Mouse (Mus musculus): ENCODE measurements around the gene Syde2.

The Syde2 gene

GRCm38 (mm10) chr3:145987268-145987969 lies at the start of gene Syde2:
TSS of gene Syde2 (plus strand) at chr3:145987870.
- peak; percentile 79 for DNase-seq (ENCODE audit: extremely low read depth, insufficient read length, low spot score)

GRCm38 (mm10) chr3:145938405-145939349 lies 49.0 kb upstream of the Syde2 start:
- no peak for DNase-seq (ENCODE audit: extremely low read depth, insufficient read length, low spot score)

- DNase-seq (ENCODE audit: extremely low read depth, insufficient read length, low spot score), result no peak
These were observed 48.3 kb upstream of the Syde2 start for GRCm38 (mm10) chr3:145939402-145939801.

GRCm38 (mm10) chr3:145939971-145940370 lies 47.7 kb upstream of the Syde2 start:
- DNase-seq (ENCODE audit: extremely low read depth, insufficient read length, low spot score), result no peak

GRCm38 (mm10) chr3:145941971-145942370 lies 45.7 kb upstream of the Syde2 start:
- DNase-seq (ENCODE audit: extremely low read depth, insufficient read length, low spot score), result peak; percentile 34

DNA sequence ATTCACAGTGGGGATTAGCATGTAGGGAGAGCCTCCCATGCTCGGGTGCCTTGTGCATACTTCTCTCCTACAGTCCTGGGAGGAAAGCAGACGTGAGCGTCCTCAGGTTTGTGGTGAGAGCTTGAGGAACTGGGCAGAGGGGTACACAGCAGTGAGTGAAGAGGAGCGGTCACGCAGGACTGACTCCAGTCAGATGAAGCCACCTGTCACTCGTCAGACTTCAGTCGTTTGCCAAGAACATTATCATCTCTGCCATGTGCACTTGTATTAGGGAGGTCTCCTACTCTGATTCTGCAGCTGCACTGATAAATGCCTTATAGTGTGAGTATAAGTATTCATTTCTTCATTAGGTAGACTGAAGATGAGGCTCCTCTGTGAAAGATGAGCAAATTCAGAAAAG lies 43.3 kb upstream of the Syde2 start:
- DNase-seq (ENCODE audit: extremely low read depth, insufficient read length, low spot score), result no peak

- no peak for DNase-seq (ENCODE audit: extremely low read depth, insufficient read length, low spot score)
These were observed 41.8 kb upstream of the Syde2 start for GRCm38 (mm10) chr3:145945904-145946303.

DNA sequence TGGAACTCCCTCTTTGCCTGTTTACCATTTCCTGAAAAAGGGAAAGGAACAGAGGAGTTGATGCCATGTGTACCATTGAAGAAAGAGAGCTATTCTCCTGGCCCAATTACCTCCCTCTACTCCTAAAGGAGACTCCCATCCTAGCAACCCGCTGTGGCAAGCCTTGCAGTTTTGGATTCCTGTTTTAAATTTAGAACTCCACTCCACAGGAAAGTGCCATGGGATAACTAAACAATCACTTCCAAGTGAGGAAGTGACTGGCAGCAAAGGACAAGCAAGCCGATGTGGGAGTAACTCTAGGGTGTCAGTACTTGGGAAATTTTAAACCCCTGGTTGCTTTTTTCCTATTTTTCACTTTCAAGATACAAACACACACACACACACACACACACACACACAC lies 41.0 kb upstream of the Syde2 start:
- no peak for DNase-seq (ENCODE audit: extremely low read depth, insufficient read length, low spot score)

DNA sequence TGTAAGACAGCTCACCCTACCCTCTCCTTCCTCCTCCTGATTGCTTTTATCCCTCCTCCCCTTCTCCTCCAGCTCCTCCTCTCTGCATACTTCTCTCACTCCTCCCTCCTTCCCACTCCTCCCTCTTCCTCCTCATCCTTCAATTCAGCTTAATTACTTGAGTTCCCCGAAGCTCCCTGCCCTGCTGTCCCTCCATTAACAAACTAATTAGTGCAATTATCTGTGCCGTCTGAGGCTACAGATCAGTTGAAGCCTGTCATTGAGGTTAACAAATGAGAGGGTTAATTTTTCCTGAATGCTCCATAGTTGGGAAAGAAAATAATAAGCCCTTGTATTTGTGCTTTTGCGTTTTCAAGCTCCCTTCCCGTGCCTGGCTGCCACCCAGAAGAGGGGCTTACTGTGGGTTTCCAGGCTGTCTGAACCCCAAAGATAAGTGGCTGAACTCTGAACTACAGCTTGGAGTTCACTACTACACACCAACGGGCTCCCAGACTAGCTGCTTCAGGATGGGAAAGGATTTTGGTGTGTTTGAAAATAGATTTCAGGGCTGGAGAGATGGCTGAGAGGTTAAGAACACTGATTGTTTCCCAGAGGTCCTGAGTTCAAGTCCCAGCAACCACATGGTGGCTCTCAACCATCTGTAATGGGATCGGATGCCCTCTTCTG lies 40.0 kb upstream of the Syde2 start:
- no peak for DNase-seq (ENCODE audit: extremely low read depth, insufficient read length, low spot score)

DNA sequence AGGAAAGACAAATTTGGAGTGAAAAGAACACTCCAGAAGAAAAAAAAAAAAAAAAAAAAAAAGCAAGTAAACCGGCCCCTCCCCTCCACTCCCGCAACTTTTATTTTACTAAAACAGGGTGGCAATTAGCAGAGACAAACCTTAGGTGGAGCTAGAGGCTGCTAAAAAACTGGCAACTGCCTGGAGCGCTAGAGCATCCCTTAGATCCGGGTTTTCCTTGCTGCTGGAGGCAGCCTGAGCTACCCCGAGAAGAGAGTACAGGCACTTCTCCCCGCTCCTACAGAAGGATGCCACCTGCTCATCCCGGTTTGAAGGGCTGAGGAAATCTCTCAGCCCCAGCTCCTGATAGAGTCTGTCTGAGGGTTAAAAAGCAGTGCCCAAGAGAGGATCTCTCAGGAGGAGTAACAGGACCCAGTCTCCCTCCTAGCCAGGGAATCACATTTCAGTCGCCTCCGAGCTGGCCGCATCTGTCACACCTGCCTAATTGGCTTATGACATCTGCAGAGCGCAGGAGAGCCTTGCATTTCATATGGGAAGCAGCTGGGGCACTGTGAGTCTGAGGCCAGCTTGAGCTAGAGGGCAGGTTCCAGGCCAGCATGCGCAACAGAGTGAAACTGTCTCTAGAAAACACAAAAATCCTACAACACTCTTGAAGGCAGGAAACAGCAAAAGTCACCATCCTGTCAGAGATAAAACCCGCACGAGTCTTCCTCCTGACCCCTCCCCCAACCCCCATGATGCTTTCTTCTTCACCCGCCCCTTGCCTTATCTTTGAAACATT lies 37.4 kb upstream of the Syde2 start:
- DNase-seq (ENCODE audit: extremely low read depth, insufficient read length, low spot score), result peak; percentile 20

DNA sequence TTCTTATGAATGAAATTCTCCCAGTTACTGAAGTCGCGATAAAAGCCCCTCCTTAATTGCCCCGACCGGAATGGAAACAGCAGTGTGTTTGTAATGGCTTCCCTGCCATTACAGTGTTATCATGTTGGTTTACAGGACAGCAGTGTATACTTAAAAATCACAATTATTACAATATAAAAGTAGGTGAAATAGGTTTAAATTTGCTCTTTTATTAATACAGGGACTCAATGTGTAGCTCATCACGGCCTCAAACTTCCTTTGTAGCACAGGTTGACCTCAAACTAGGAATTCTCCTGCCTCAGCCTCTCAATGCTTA lies 36.9 kb upstream of the Syde2 start:
- no peak for DNase-seq (ENCODE audit: extremely low read depth, insufficient read length, low spot score)

DNA sequence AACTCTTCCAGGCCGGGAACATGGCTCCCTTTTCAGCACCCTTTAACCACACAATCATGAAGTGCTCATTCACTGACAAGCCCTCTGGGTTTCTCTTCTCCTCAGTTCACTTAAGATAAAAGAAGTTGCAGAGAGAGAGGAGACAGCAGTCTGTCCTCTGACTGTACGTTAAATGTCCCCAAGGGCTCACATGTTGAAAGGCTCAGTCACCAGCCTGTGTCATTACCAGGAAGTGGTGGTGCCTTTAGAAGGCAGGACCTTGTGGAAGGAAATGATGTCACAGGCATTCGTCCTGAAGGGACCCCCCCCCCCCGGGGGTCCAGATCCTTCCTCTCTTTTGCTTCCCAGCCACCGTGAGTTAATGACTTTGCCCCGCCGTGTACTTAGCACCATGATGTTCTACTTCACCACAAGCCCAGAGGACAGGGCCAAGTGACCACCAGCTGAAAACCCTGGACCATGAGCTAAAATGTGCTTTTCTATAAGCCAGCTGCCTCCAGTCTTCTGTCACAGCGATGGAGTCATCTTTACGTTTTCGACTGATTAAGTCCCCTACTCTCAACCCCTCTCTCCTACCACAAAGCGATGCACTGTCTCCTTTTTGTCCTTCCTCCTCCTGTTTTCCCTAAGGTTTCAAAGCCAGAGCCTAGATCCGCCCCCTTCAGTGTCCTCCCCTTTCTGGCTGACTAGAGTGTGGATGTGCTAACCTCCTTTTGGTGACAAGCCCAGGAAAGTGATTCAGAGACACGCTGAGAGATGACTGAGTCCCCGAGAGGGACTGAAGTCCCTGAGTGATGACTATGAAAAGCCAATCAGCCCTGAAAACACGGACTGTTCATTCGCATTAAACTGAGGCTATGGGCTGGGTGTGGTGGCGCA lies 36.1 kb upstream of the Syde2 start:
- peak; percentile 75 for DNase-seq (ENCODE audit: extremely low read depth, insufficient read length, low spot score)

- DNase-seq (ENCODE audit: extremely low read depth, insufficient read length, low spot score), result no peak
These were observed 34.7 kb upstream of the Syde2 start for GRCm38 (mm10) chr3:145952945-145953344.

DNA sequence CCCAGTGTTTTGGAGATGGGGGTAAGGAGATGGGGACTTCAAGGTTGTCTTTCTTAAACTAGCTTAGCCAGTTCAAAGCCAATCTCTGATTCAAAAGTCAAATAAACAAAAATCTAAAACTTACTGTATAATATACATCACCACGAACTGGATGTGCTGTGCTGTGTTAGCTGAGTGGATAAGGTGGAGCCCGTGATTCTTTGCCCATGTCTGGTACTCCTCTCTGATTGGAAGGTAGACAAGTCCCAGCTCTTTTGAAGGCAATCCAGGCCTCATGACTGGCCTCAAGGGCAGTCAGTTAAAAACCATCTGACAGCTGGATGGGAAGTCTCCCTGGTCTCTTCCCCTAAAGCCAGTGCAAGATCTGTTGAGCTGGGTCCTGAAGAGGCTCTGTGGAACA lies 34.3 kb upstream of the Syde2 start:
- DNase-seq (ENCODE audit: extremely low read depth, insufficient read length, low spot score), result no peak

DNA sequence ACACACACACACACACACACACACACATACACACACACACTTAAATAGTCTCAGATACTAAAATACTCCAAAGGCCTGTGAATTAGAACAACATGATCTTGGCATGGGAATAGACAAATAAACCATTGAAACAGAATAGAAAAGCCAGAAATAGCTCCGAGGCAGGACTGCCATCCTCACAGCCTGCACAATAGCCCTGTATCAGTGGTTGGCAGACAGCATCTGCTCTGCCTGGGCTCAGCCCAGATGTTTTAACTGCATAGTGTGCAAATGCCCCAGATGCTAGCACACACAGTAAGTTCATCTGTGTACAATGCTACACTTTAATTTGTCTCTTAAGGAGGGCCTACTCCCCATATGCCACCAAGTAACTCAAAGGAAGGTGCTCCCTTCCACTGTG lies 27.8 kb upstream of the Syde2 start:
- DNase-seq (ENCODE audit: extremely low read depth, insufficient read length, low spot score), result no peak

- DNase-seq (ENCODE audit: extremely low read depth, insufficient read length, low spot score), result no peak
These were observed 25.3 kb upstream of the Syde2 start for GRCm38 (mm10) chr3:145962411-145962810.

- no peak for DNase-seq (ENCODE audit: extremely low read depth, insufficient read length, low spot score)
These were observed 24.3 kb upstream of the Syde2 start for GRCm38 (mm10) chr3:145963101-145964017.

DNA sequence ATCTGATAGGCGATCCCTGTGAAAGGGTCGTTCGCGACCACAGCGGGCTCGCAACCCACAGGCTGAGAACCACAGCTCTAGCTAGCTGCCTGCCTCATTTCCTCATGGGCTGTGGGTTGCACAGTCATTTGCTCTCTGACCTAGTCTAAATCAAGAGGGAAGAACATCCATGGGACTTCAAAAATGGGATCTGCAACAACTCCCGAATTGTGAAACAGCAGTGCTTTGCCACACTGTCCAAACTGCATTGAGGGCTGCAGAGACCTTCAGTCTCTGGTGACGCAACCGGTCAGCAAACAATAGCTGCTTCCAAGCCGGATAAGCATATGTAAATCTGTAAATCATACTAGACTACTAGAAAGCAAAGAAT lies 23.7 kb upstream of the Syde2 start:
- no peak for DNase-seq (ENCODE audit: extremely low read depth, insufficient read length, low spot score)

DNA sequence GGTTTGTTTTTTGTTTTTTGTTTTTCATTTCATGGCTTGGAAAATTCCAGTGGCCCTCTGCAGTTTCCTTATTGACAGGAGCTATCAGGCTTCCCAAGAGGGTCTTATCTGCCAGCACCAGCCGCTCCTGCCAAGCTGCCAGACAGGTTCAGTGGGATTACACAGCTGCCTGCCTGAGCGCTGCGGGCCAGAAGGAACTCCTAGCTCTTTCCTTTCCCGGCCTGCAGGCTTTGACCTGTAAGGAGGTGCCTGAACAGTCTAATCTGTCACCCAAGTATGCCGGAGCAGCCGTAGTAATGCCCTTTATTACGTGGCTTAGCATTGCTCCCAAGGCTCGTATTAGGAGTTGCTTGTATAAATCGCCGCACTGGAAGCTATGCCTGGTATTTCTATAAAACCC lies 23.2 kb upstream of the Syde2 start:
- no peak for DNase-seq (ENCODE audit: extremely low read depth, insufficient read length, low spot score)

Data from 3134 (cell line).